Mouse (Mus musculus): Measurements from ENCODE around the gene Socs3. TPM values are rescaled to one million over a fixed set of nuclear protein-coding genes. Genes with fewer than 3 reads are reported as not detected.

Socs3 gene
- polyA plus RNA-seq, 1 experiment: 9.6 TPM

GRCm38 (mm10) chr11:117931576-117931975, 38.3 kb downstream of the Socs3 start:
- 75% methylated on average over 6 of the region's 6 CpGs for WGBS
- Histone ChIP-seq H3K4me3 (replicated peaks; ENCODE audit: control insufficient read depth, low read depth, low read length) (no peak overlapping the region), H3K27ac (ENCODE audit: control insufficient read depth, insufficient read depth, low read depth, low read length, poor library complexity) (no peak overlapping the region), H3K4me1 (ENCODE audit: control insufficient read depth, insufficient read depth, low read length) (peaks cover 1% of the 10 kb centered on the region; the same call in 1 of the 2 replicates)
- TF ChIP-seq CTCF (IDR thresholded peaks at IDR 0.05; ENCODE audit: control insufficient read depth, insufficient read depth, low read length) (no peak), POLR2A (IDR thresholded peaks at IDR 0.05; ENCODE audit: borderline replicate concordance, control insufficient read depth, low read depth, low read length) (no peak)

DNA sequence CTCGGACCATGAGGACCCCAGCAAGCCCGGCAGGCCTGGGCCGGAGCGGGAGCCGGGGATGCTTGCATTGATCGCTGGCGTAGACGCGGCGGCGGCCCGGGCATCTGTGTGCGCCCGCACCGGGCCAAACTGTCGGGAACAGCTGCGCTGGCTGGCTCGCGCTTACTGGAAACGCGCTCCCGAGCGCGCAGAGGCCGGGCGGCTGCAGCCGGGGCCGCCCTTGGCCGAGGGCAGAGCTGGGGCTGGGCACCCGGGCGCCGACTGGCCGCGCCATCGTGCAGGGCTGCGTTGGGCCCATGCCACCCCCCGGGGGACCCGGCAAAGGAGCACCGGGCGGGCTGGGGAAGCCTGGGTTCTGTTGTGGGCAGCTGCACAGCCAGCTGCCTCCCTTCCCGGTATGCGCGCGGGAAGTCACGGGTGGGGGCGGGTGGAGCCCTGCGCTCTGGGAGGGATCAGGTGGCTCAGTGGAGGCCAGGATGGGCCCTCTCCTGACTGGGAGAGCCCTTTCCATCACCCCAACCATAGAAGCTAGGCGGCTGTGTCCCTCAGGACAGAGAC, 39.0 kb downstream of the Socs3 start:
- peaks cover 1% of the 10 kb centered on the region; the same call in 1 of the 2 replicates for H3K4me1 ChIP-seq (ENCODE audit: control insufficient read depth, insufficient read depth, low read length)
- no peak overlapping the region for H3K4me3 ChIP-seq (replicated peaks; ENCODE audit: control insufficient read depth, low read depth, low read length)
- WGBS: 4% methylated on average over 48 of the region's 48 CpGs
- no peak for TF ChIP-seq POLR2A (IDR thresholded peaks at IDR 0.05; ENCODE audit: borderline replicate concordance, control insufficient read depth, low read depth, low read length)
- TF ChIP-seq CTCF (IDR thresholded peaks at IDR 0.05; ENCODE audit: control insufficient read depth, insufficient read depth, low read length): no peak
- H3K27ac ChIP-seq (ENCODE audit: control insufficient read depth, insufficient read depth, low read depth, low read length, poor library complexity): no peak overlapping the region

DNA sequence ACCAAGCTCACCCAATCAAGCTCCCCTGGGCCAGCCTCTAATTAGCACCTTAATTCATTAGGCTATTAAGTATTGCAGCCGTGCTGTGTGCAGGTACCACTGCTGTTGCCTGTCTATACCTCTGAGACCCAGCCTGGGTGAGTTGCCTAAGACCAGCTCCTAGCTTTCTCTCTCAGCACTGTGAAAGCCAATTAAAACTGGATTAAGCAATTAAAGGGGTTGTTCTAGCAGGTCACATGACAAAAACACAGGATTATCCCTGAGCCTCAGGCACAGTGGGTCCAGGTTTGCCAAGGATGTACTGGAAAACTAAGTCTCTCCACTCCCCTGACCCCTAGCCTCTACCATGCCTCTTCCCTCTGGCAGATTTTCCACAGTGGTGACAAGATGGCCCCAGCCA, 44.3 kb downstream of the Socs3 start:
- Histone ChIP-seq H3K4me1 (ENCODE audit: control insufficient read depth, insufficient read depth, low read length) (no peaks in the 10 kb centered on the region; the same call in 1 of the 2 replicates), H3K27ac (ENCODE audit: control insufficient read depth, insufficient read depth, low read depth, low read length, poor library complexity) (no peak overlapping the region), H3K4me3 (replicated peaks; ENCODE audit: control insufficient read depth, low read depth, low read length) (no peak overlapping the region)
- TF ChIP-seq POLR2A (IDR thresholded peaks at IDR 0.05; ENCODE audit: borderline replicate concordance, control insufficient read depth, low read depth, low read length) (no peak), CTCF (IDR thresholded peaks at IDR 0.05; ENCODE audit: control insufficient read depth, insufficient read depth, low read length) (no peak)
- 84% methylated on average over 1 of the region's 1 CpGs for WGBS

DNA sequence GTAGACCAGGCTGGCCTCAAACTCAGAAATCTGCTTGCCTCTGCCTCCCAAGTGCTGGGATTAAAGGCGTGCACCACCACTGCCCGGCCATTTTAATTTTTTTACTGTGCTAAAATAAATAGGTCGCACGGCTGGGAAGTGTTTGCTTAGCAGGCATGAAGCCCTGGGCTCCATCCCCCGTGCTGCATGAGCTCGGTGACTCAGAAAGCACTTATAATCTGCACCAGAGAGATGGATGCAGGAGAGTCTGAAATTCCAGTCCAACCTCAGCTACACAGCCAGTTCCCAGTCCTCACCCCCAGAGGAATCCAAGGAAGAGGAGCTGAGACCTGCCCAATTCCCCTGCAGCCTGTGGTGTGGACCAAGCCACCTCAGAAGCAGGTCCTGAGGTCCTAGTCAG, 45.4 kb downstream of the Socs3 start:
- no peaks in the 10 kb centered on the region for H3K4me1 ChIP-seq (ENCODE audit: control insufficient read depth, insufficient read depth, low read length)
- TF ChIP-seq CTCF (IDR thresholded peaks at IDR 0.05; ENCODE audit: control insufficient read depth, insufficient read depth, low read length) (no peak), POLR2A (IDR thresholded peaks at IDR 0.05; ENCODE audit: borderline replicate concordance, control insufficient read depth, low read depth, low read length) (no peak)
- H3K4me3 ChIP-seq (replicated peaks; ENCODE audit: control insufficient read depth, low read depth, low read length): no peak overlapping the region
- WGBS: 75% methylated on average over 6 of the region's 6 CpGs
- no peak overlapping the region for H3K27ac ChIP-seq (ENCODE audit: control insufficient read depth, insufficient read depth, low read depth, low read length, poor library complexity)

DNA sequence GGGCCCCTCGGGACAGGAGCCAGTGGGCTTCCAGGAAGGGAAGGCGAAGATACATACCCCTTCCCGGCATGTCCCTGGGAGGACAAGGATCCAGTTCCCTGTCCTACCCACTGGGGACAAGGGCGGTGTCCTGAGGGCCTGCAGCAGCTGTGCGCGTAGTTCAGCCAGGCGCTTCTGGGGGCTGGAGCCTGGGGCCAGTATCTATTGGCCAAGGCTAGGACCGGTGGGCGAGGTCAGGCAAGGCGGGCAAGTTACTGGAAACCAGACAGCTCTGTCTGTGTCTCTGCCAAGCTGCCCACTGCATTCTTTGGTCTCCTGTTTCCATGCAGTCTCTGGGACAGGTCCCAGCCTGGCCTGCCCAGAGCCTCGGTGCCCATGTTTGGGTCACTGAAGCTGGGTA, 46.6 kb downstream of the Socs3 start:
- 85% methylated on average over 11 of the region's 11 CpGs for WGBS
- TF ChIP-seq POLR2A (IDR thresholded peaks at IDR 0.05; ENCODE audit: borderline replicate concordance, control insufficient read depth, low read depth, low read length): no peak
- no peak for TF ChIP-seq CTCF (IDR thresholded peaks at IDR 0.05; ENCODE audit: control insufficient read depth, insufficient read depth, low read length)
- no peak overlapping the region for H3K4me3 ChIP-seq (replicated peaks; ENCODE audit: control insufficient read depth, low read depth, low read length)
- H3K4me1 ChIP-seq (ENCODE audit: control insufficient read depth, insufficient read depth, low read length): no peaks in the 10 kb centered on the region; the same call in 1 of the 2 replicates
- no peak overlapping the region for H3K27ac ChIP-seq (ENCODE audit: control insufficient read depth, insufficient read depth, low read depth, low read length, poor library complexity)

DNA sequence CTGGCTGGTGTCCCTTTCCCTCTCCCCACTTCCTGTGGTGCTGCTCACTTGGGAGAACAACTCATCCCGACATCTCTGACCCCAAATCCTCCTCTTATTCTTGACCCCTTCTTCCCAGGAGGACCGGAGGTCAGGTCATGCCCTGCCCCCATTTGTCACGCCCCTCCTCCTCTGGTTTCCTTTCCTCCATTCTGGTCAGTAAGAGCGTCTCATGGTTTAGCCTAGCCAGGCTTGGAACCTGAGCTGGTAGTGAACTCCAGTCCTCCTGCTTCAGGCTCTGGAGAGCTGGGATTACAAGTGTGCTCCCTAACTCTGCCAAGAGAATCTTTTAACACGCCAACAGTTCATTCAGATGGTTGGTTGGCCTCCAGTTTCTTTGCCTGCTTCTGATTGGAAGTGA, 50.6 kb downstream of the Socs3 start:
- Histone ChIP-seq H3K4me1 (ENCODE audit: control insufficient read depth, insufficient read depth, low read length) (no peaks in the 10 kb centered on the region; the same call in 1 of the 2 replicates), H3K27ac (ENCODE audit: control insufficient read depth, insufficient read depth, low read depth, low read length, poor library complexity) (no peak overlapping the region), H3K4me3 (replicated peaks; ENCODE audit: control insufficient read depth, low read depth, low read length) (no peak overlapping the region)
- WGBS: 39% methylated on average over 5 of the region's 5 CpGs
- no peak for TF ChIP-seq POLR2A (IDR thresholded peaks at IDR 0.05; ENCODE audit: borderline replicate concordance, control insufficient read depth, low read depth, low read length)
- TF ChIP-seq CTCF (IDR thresholded peaks at IDR 0.05; ENCODE audit: control insufficient read depth, insufficient read depth, low read length): no peak

DNA sequence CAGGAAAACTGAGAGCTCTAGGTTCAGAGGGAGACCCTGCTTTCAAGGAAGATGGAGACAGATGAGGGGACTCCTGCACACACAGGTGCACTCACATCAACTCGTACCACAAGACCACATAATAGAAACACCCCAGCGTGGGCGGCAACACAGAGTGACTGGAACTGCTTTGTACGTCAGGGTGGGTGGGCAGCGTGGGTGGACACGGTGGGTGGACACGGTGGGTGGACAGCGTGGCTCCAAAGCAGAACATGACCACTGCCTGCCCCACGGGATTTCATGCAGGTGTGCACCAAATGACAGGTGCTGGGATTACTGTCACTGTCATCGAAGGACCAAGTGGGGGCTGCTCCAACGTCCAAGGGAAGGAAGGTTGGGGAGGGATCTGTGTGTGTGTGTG, 51.3 kb downstream of the Socs3 start:
- H3K27ac ChIP-seq (ENCODE audit: control insufficient read depth, insufficient read depth, low read depth, low read length, poor library complexity): no peak overlapping the region
- TF ChIP-seq CTCF (IDR thresholded peaks at IDR 0.05; ENCODE audit: control insufficient read depth, insufficient read depth, low read length): no peak
- no peak overlapping the region for H3K4me3 ChIP-seq (replicated peaks; ENCODE audit: control insufficient read depth, low read depth, low read length)
- WGBS: 70% methylated on average over 11 of the region's 11 CpGs
- H3K4me1 ChIP-seq (ENCODE audit: control insufficient read depth, insufficient read depth, low read length): no peaks in the 10 kb centered on the region; the same call in 1 of the 2 replicates

Other genes starting within 250 kb of the Socs3 start
- gene Tmc8, start 188.0 kb downstream of the Socs3 start, polyA plus RNA-seq (2011; ENCODE audit: insufficient read depth, insufficient read length, low replicate concordance, missing spikeins): 32.6 and 51.1 TPM in 2 replicates
- 129 and 194 TPM in 2 replicates for gene Tmc6, start 187.8 kb downstream of the Socs3 start, polyA plus RNA-seq (2011; ENCODE audit: insufficient read depth, insufficient read length, low replicate concordance, missing spikeins)
- 13.5 and 16.7 TPM in 2 replicates for gene 6030468B19Rik, start 172.4 kb downstream of the Socs3 start, polyA plus RNA-seq (2011; ENCODE audit: insufficient read depth, insufficient read length, low replicate concordance, missing spikeins)
- 9.5 and 12.3 TPM in 2 replicates for gene Gm20708, start 160.4 kb downstream of the Socs3 start, polyA plus RNA-seq (2011; ENCODE audit: insufficient read depth, insufficient read length, low replicate concordance, missing spikeins)
- 56.0 and 120 TPM in 2 replicates for gene Syngr2, start 160.4 kb downstream of the Socs3 start, polyA plus RNA-seq (2011; ENCODE audit: insufficient read depth, insufficient read length, low replicate concordance, missing spikeins)
- gene Afmid, start 144.1 kb downstream of the Socs3 start, polyA plus RNA-seq (2011; ENCODE audit: insufficient read depth, insufficient read length, low replicate concordance, missing spikeins): 16.9 and 21.8 TPM in 2 replicates
- 145 and 156 TPM in 2 replicates for gene Tk1, start 144.0 kb downstream of the Socs3 start, polyA plus RNA-seq (2011; ENCODE audit: insufficient read depth, insufficient read length, low replicate concordance, missing spikeins)
- gene Birc5, start 120.8 kb downstream of the Socs3 start, polyA plus RNA-seq (2011; ENCODE audit: insufficient read depth, insufficient read length, low replicate concordance, missing spikeins): 390 and 403 TPM in 2 replicates
- gene Tmem235, start 109.3 kb downstream of the Socs3 start, polyA plus RNA-seq (2011; ENCODE audit: insufficient read depth, insufficient read length, low replicate concordance, missing spikeins): not detected in 2 replicates
- 2.8 and 3.2 TPM in 2 replicates for gene Tha1, start 96.6 kb downstream of the Socs3 start, polyA plus RNA-seq (2011; ENCODE audit: insufficient read depth, insufficient read length, low replicate concordance, missing spikeins)
- gene Pgs1, start 16.2 kb upstream of the Socs3 start, polyA plus RNA-seq (2011; ENCODE audit: insufficient read depth, insufficient read length, low replicate concordance, missing spikeins): 27.1 and 67.5 TPM in 2 replicates
- gene Dnah17, start 160.6 kb upstream of the Socs3 start, polyA plus RNA-seq (2011; ENCODE audit: insufficient read depth, insufficient read length, low replicate concordance, missing spikeins): 0.56 and 1.6 TPM in 2 replicates

All from bone marrow, adult 2 months (tissue).